Mouse (Mus musculus): ENCODE data around the gene Kpnb1. TPM values are rescaled to one million over a fixed set of nuclear protein-coding genes. Genes with fewer than 3 reads are reported as not detected.

Gene Kpnb1
- total RNA-seq, 4 experiments from 2014 or later = 126 to 131 (median 130) TPM

- DNase-seq (ENCODE audit: low spot score in 2 of 2) = no peak
Observed at GRCm38 (mm10) chr11:97143196-97143900, 44.3 kb downstream of the Kpnb1 start.

- DNase-seq (ENCODE audit: low spot score in 2 of 2) = no peak
Observed at GRCm38 (mm10) chr11:97142159-97142608, 45.5 kb downstream of the Kpnb1 start.

DNA sequence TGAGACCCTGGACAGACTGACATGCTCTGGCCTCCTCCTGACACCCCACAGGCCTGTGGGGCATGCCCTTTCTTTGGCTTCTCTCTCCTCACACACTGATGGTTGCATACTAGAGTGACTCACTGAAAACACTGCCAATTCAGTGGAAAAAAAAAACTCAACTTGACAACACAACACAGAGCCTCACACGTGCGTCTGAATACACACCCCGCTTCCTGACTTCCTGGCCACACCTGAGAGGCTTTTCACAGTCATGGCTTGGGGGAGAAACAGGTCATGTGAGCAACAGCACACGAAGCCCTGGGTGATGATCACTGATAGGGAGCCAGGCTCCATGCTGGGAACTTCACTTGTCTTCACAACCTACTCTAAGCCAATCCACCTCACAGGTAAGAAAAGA is 46.9 kb downstream of the Kpnb1 start:
- DNase-seq (ENCODE audit: low spot score in 2 of 2) = no peak

DNA sequence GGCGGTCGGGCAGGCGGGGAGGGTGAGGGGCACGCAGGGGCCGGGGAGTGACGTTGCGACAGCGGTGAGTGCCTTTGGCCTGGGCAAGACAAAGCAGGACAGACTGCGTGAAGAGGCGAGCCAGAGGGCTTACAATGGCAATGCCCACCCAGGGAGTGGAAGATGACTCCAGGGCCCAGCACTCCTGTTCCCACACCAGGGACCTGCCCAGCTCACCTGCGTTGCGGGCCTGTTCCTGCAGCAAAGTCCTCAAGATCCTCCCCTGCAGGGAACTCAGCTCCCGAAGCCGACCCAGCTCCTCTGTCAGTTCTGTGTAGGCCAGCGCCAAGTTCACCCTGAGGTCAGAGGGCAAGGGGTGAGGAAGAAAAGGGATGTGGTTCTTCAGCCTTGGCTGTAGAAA is 48.4 kb downstream of the Kpnb1 start:
- DNase-seq (ENCODE audit: low spot score in 2 of 2) = no peak

GRCm38 (mm10) chr11:97138554-97139226 is 49.0 kb downstream of the Kpnb1 start:
- no peak for DNase-seq (ENCODE audit: low spot score in 2 of 2)

- no peak for DNase-seq (ENCODE audit: low spot score in 2 of 2)
Observed at GRCm38 (mm10) chr11:97133270-97133669, 54.4 kb downstream of the Kpnb1 start.

GRCm38 (mm10) chr11:97132185-97132584 is 55.5 kb downstream of the Kpnb1 start:
- DNase-seq (ENCODE audit: low spot score in 2 of 2) = no peak

DNA sequence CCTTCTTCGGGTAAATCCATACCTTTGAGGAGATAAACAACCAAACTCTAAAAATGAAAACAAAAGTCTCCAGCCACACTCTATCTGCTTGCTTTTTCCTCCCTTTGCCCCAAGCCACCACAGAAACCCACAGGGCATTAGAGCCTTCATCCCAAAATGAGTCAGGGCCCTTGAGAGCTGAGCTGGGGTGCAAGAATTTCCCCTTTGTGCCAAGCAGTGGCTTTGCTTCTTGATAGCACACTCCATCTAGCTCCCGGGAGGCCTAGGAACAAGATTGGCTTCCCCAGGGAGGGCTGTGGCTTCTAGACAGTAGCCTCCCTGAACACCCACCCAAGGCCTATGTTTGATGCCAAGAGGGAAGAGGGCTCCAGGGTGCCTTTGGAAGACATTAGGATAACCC is 56.0 kb downstream of the Kpnb1 start:
- DNase-seq (ENCODE audit: low spot score in 2 of 2) = no peak

- DNase-seq (ENCODE audit: low spot score in 2 of 2) = no peak
Observed at GRCm38 (mm10) chr11:97130318-97130717, 57.4 kb downstream of the Kpnb1 start.

DNA sequence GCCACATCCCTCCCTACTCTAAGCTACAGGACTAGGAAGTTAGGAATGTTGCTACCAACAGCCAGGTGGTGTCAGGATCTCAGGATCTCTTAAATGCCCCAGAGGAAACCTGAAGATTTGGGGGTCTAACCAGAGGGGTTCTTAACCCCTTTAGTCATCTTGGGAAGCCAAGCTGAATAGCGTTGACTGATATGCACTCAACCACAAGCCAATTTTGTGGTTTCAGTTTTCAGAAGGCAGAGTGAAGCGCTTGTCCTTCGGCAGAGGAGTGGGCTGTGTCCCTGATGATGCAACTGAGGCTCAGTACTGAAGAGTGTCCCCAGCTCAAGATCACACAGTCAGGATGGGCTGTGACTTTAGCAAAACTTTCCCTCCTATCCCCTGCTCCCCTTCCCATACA is 58.7 kb downstream of the Kpnb1 start:
- DNase-seq (ENCODE audit: low spot score in 2 of 2) = no peak

GRCm38 (mm10) chr11:97127470-97128223 is 60.0 kb downstream of the Kpnb1 start:
- DNase-seq (ENCODE audit: low spot score in 2 of 2) = no peak

- DNase-seq (ENCODE audit: low spot score in 2 of 2) = no peak
Observed at GRCm38 (mm10) chr11:97126645-97127468, 60.8 kb downstream of the Kpnb1 start.

DNA sequence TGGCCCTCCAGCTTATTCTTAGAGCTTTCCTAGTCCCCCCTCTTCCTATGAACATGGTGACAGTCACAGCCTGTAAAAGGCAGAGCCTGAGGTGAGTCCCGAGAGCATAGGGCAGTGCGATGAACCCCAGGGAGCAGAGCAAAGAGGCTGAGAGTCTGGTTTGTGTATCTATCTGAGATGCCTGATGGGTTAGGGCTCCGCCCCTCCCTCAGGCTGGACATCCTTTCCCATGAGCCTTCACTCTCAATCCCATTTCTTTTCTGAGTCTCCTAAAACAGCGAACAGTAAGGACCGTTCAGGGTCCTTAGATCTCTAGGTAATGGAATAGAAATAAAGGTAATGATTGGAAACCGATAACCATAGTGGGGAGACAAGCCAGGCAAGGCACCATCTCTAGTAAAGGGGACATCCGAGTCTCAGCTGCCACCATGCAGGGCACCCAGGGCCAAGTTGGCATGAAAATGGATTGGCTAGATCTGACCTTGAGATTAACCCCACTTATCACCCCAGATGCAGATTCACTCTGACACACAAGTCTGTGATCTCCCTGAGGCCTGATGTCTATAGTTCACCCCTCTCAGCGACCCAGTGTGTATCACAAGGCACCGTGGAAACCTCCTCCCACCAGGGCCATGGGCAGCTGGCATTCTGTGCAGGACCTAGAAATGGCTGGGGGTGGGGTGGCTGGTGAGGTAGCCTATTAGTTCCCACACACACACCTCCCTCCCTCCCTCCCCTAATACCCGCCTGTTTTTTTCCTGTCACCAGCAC is 63.2 kb downstream of the Kpnb1 start:
- no peak for DNase-seq (ENCODE audit: low spot score in 2 of 2)

GRCm38 (mm10) chr11:97123282-97123890 is 64.3 kb downstream of the Kpnb1 start:
- no peak for DNase-seq (ENCODE audit: low spot score in 2 of 2)

DNA sequence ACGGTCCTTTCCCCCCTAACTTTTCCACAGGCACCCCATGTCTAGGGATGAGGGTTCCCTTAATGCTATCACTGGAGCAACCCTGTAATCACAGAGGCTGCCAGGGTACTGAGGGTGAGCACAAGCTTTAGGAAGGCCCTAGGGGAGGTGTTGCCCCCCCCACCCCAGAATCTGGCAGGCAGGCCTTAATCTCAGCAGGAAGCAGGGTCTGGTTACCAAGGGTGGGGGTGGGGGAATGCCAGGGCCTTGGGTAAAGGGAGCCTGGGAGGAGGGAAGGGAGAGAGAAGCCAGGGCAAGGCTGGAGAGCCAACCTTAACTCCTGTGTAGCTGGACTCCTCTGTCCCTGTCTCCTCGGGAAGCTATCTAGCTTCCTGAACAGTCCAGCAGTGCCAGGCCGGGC is 67.0 kb downstream of the Kpnb1 start:
- no peak for DNase-seq (ENCODE audit: low spot score in 2 of 2)

GRCm38 (mm10) chr11:97120221-97120620 is 67.5 kb downstream of the Kpnb1 start:
- no peak for DNase-seq (ENCODE audit: low spot score in 2 of 2)

GRCm38 (mm10) chr11:97115797-97116196 is 71.9 kb downstream of the Kpnb1 start:
- DNase-seq (ENCODE audit: low spot score in 2 of 2) = no peak

DNA sequence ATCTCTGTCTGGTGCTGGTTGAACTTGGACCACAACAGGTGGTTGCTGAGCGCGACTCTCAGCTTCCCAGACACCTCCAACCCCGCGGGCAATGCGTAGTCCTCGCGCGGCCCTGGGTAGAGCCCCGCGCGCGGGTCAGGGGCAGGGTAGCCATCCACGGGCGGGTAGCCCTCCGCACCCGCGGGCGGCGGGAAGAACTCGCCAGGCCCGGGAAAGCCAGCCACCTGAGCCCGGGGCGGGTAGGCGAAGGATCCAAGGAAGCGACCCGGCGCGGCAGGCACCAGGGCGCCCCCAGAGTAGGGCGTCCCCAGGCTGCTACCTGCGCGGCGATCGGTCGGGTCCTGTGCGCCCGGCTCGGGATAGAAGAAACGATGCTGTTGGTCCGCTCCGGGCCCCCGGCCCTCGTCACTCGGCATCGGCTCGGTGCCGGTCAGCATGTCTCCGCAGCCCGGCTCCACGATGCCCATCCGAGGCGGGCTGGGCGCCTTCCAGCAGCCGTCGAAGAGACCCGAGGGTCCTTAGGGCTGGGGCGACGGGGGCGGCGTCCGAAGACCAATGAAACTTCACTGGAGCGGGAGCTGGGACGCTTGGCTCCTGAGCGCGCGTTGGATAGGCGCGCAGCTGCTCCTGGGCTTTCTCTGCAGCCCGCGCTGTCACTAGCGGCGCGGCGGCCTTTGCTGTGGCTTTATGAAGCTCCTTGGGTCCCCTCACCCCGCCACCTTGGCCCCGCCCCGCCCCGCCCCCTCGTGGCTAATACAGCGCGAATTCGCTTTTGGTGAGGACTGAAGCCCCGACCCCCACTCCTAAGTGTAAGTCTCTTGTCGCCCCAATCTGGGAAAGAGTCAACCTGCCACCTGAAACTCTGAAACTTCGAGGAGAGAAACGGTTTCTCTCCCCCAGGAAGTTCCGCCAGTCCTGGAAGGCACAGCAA is 72.7 kb downstream of the Kpnb1 start, which contains the start of gene Tbx21:
Tbx21 (minus strand) TSS at position 661 of the 931 bp plus-strand sequence.
- DNase-seq (ENCODE audit: low spot score in 2 of 2) = no peak

- DNase-seq (ENCODE audit: low spot score in 2 of 2) = no peak
Observed at GRCm38 (mm10) chr11:97112519-97113125, 75.1 kb downstream of the Kpnb1 start.
